Mouse (Mus musculus) erythroblast, embryonic 14.5 days (primary cell): ENCODE data around the gene Tcf20.

ENCODE experiments used
- GATA1 ChIP-seq: IDR thresholded peaks from 2 replicates; pipeline ENCODE4 v1.6.1; 2012; ENCODE audit warnings: low read length, inconsistent platforms, mixed read lengths
- TAL1 ChIP-seq: IDR thresholded peaks from 3 replicates; pipeline ENCODE4 v1.6.1; 2012; ENCODE audit warnings: low read length, inconsistent platforms, mixed read lengths

GRCm38 (mm10) chr15:82958253-82958701 lies 29.4 kb downstream of the Tcf20 start:
- TF ChIP-seq GATA1 = no peak
- no peak for TF ChIP-seq TAL1
